Mouse (Mus musculus): Measurements from ENCODE around the gene Timp3.

The Timp3 gene

DNA sequence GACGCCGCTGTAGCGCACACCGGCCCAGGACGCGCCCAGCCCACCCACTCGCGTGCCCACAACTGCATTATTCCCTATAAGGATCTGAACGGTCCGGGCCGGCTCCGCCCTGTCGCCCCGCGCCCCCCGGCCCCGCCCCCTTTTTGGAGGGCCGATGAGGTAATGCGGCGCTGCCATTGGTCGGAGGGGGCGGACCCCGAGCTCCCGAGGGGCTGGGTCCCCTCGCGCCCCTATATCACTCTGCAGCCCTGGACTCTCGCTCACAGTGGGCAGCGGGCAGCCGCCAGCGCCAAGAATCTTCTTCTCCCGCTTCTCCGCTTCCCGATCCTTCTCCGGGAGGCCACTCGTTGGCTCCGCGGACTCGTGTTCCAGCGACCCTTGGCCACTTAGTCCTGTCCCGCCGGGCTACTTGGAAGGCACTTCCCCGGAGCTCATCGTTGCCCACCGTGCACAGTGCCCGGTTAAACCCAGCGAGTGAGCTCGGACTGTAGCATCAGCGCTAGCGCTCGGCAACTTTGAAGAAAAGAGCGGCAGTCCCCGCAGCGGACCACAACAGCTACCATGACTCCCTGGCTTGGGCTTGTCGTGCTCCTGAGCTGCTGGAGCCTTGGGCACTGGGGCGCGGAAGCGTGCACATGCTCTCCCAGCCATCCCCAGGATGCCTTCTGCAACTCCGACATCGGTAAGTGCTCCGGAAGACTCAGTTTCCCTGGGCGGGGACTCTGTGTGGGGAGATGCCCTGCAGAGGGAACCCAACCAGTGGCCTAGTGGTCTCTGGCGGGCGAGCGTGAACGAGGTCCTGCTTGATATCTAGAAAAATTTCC lies at the start of gene Timp3:
Gene Timp3, plus strand, starts transcription at position 80 of the 824 bp plus-strand sequence.
- peak; percentile 43 to 59 for DNase-seq (ENCODE audit: low spot score in 2 of 2)

DNA sequence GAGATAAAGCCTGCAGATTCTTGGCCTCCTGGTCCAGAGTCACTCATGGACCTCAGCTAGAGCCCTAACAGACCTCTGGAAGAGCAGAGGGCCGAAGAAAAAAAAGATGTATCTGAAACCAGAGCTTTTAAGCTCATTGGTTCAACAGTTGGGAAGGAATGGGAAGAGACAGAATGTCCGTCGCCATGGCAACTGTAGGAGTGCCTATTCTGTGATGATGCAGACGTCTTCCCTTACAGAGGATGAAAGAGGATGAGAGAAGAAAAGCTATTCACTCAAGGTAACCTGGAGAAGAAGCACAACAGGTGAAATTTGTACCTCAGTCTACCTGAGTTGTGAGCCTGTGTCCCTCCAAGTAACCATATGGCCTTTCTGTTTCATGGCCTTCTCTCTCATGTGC lies 44.0 kb upstream of the Timp3 start:
- no peak for DNase-seq (ENCODE audit: low spot score in 2 of 2)

DNA sequence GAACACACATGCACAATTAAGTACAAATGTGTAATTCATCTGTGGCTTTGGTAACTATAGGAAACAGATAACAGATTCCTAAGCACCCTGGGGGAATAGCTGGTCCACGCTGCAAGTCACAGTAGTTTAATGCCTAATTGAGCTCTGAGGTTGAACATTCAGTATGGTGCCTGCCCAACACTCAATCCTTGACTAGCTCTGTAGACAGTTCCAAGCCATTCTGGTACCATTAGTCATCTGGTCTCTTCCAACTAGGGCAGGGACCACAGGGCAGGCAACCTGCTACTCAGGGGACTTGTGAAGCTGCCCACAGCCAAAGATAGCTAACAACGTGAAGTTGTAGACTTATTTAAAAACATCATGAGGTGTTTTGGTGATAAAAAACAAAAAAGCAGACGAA lies 43.1 kb upstream of the Timp3 start:
- no peak for DNase-seq (ENCODE audit: low spot score in 2 of 2)

DNA sequence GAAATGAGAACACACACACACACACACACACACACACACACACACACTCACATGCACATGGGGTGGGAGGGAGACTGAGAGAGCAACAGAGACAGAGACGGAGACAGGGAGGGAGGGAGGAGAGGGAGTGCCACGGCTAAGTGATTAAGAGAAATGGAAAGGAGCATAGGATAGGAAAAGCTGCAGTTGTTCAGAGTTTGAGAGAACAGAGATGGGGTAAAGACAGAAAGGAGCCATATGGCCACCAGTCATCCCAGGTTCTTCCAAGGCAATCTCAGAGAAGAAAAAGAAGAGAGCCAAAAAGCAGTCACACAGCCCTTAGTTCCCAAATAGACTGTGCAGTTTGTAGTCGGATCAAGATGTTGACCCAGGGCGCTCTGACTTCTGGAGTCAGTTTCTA lies 42.1 kb upstream of the Timp3 start:
- DNase-seq (ENCODE audit: low spot score in 2 of 2) = no peak

DNA sequence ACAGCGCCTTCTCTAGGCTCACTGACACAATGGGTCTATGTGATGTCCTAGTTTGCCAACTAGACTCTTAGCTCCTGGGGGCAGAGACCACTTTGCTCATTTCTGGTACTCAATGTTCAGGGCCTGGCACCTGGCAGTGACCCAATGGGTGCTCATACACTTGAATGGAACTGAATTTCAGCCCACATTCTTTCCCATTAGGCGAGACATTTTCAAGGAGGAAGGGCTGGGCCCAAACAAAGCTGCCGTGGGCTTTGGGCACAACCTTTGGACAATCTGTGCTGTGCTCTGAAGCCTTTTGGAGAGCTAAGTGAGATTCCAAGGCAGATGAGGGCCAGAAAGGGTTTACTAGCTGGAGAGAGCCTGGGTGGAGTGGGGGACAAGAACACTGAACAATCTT lies 41.2 kb upstream of the Timp3 start:
- no peak for DNase-seq (ENCODE audit: low spot score in 2 of 2)

DNA sequence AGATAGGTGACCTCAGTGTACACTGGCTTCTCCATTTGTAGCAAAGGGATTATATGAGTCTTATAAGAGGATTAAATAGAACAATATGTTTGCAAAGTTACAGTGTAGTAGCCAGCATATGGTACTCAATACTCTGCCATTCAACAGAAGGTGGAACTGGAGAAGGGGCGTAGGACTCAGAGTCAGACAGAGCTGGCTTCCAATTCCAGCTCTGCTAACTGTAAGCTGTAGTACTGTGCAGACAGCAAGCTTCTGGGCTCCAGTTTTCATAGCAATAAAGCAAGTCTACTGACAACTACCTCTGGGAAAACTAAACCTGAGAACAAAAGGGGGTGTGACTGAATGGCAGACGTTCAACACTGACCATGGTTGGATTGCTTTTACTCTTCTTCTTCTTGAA lies 38.4 kb upstream of the Timp3 start:
- no peak for DNase-seq (ENCODE audit: low spot score in 2 of 2)

DNA sequence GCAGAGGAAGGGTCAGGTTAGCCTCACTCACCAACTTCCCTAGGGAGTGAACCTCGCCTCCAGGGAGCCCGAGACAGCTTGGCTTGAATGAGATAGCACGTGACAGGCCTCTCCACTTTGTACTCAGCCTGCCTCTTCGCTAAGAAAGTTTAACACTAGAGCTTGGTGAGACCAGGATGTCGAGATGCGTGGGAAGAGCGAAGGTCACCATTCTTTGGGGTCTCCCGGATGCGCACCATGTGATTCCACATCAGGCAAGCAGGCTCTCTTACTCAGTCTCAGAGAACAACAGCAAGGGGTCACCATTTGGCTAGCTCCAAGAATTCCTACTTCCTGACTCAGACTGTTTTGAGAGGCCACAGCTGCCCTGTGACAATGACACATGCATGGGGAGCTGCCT lies 35.6 kb upstream of the Timp3 start:
- DNase-seq (ENCODE audit: low spot score in 2 of 2) = no peak

DNA sequence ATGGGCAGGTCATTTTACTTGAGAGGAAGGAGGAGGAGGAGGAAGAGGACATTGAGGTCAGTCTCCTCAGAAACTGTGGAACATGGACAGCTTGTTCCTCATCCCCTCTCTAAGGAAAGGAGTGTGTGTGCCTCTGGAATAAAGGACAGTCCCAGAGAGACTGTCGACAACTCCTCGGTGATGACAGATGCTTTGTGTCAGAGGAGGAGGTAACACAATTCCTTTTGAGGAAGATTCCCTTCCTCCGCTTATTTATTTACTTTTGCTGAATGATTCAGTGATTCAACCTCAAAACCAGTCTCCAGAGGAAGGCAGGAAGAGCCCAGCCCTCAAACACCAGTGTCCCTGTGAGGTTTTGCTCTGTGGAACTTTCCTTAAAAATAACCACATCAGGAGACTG lies 29.9 kb upstream of the Timp3 start:
- no peak for DNase-seq (ENCODE audit: low spot score in 2 of 2)

DNA sequence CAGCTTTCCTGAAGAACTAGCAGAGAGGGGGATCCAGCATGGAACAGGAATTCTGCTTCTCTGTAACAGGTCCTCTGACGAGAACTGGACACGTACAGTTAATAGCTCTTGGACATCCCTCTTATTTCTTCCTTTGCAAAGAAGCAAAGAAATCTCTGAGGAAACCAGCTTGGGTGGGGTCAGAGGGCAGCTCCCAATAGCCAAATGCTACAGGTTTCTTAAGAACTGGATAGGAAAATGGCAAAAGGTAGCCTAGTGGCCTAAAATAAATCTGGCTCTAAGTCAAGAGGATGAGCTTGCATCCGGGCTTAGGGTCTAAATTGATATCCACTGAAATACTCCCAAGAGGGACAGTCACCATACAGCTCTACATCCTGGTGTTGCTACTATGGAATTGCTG lies 27.3 kb upstream of the Timp3 start:
- no peak for DNase-seq (ENCODE audit: low spot score in 2 of 2)

DNA sequence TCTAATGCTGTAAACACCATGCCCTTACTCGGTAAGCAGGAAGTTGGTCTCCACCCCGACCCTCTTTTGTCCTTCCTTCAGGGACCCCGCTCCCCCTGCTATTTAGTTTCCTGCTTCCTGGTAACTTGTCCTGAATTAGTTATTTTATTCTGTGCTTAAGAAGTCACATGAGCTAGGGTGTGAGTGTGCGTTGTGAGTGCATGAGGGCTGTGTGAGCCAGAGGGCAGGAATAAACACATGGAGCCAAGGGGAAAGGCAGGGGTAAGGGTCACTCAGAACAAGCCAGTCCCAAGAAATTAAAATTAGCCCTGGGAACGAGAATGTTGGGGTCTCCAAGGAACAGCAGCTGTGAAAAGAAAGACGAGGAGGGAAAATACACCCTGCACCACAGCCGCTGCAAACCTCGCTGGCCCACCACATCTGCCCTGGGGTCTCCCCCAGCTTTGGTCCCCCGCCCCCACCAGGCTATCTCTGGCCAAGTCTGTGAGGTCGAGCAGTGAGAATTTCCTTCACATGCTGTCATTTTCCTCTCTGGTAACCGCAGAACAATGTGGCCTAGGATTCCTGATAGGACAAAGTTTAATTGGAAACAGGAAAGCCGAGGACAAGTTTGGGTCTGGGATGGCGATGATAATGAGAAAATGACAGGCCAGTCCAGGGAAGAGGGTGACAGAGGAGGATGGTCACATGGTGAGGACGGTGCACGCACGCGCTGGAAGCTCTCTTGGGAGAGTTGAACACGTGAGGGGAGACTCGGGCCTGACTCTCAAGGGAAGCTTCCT lies 26.6 kb upstream of the Timp3 start:
- DNase-seq (ENCODE audit: low spot score in 2 of 2) = no peak

DNA sequence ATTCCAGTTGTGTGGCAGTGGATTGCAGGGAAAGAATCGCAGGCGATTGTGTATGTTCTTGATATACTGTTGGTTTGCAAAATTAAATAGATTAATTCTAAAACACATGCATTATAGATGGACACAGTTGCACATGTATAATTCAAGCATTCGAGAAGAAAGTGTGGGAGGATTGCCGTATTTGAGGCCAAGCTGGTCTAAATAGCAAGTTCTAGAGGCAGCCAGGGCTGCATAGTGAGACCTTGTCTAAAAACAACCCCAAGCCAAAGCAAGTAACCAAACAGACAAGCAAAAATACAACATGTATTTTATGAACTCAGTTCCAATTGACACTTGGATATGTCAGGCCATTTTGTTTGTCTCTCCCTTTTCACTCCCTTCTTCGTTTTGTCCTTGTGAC lies 24.6 kb upstream of the Timp3 start:
- DNase-seq (ENCODE audit: low spot score in 2 of 2) = no peak

DNA sequence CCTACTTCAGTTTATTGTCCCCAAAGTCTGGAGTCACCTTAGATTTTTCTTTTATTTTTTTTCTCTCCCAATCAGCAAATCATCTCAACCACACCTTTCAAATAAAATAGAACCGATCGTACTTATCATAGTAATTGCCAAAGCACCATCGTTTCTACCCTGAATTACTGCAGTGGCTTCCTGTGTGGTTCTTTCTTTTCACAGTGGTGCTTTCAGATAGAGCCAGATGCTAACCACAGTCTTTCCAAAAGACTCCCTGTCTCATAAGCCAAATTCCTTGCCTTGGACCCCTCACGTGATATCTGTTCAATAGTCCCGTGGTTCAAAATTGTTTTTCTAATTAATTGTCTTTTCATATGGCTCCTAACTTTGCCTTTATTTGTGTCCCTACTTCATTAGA lies 22.8 kb upstream of the Timp3 start:
- no peak for DNase-seq (ENCODE audit: low spot score in 2 of 2)

DNA sequence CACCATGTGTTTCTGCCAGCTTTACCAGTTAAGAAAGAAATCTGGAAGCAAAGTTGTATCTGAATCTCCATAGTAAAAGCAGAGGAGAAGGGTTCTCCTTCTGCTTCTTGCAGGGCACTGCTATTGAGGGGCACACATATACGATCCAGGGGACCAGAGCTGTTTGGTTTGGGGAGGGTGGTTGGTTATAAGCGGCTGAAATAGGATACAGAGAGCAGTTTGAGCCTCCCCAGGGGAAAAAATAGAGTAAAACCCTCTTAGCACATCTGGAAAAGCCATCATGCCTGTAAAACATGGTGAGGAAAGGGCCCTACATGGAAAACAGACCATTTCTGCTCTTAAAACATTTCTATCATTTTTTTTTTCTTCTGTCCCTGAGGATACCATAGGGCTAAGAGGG lies 21.7 kb upstream of the Timp3 start:
- DNase-seq (ENCODE audit: low spot score in 2 of 2) = no peak

DNA sequence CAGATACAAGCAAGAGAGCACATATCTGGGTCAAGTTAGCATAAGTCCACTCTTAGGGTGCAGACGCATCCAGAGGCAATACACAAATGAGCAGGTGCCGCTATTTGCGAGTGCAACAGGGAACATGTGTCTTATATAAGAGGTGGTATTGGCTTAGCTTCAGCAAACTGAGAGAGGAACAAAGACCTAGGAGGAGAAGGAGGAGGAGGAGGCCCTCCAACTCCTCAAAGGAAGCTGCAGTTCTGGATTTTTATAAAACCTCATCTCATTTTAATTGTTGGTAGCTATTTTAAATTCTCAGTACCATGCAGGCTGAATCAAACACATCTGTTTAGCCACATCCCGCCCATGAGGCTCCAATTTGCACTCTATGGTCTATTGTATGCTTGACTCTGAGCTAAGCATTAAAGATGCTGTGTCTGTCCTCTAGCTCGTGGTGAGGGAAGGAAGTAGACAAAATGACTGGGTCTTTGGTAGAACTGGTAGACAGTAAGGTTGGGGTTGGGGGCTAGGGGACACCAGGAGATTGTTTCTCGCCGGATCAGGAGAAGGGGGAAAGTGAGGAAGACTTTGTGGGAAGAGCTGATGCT lies 20.5 kb upstream of the Timp3 start:
- DNase-seq (ENCODE audit: low spot score in 2 of 2) = no peak

DNA sequence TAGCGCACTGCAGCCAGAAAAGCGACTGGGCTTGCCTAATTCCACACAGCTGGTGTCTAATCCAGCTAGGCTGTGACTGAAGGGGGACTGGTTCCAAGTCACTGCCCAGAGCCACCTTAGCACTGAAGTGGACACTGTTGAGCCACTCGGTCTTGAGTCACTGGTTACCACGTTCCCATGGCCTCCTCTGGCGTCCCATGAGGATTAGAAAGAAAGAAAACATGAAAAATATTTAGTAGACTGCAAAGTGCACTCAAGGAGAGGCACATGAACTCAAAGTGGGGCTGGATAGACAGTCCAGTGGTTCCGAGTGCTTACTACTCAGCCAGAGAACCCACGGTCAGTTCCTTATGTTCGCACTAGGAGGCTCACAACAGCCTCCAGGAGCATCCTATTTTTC lies 18.9 kb upstream of the Timp3 start:
- no peak for DNase-seq (ENCODE audit: low spot score in 2 of 2)

DNA sequence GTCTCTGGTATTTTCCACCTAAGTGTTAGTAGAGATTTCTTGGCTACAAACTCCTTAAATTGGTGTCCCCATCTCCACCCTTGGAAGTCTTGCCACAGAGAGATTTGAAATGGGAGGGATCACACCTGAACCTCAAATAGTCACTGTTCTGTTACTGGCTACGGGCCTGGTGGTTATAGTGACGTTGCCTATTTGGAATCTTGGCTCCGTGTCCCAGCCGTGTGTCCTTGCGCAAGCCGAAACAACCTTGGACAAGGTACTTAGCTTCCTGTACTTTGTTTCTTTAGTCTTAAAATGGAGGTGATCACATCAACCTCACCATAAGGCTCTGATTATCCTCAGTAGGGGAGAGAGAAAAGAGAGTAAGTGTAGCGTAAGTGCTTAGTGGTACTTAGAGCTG lies 13.7 kb upstream of the Timp3 start:
- DNase-seq (ENCODE audit: low spot score in 2 of 2) = no peak

DNA sequence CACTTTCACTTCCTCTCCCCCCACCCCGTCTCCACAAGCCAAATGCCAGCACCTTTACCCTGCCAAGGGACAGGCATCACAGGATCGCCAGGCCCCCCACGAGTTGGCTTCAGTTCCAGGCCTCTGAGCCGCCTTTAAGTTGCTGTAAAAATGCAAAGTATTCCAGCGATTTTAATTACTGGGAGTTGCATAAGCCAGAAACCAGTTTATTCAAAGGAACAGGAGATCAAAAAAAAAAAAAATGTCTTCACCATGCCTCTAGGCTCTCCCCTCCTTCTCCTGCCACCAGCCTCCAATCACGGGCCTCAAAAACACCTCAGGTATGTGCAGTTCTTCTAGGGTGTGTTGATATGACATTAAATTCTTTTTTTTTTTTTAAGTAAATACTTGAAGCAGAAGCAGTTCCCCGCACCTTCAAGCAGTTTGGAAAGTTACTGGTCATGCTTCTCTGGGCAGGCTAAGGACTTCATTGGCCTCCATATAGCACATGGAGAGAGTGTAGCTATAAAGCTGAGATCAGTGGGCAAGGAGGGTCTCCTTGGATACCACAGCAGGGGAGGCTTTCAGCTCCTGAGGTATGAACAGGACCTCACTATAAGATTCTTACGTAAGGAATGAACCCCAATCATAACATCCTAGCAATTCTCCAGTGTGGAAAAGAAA lies 9.9 kb upstream of the Timp3 start:
- no peak for DNase-seq (ENCODE audit: low spot score in 2 of 2)

DNA sequence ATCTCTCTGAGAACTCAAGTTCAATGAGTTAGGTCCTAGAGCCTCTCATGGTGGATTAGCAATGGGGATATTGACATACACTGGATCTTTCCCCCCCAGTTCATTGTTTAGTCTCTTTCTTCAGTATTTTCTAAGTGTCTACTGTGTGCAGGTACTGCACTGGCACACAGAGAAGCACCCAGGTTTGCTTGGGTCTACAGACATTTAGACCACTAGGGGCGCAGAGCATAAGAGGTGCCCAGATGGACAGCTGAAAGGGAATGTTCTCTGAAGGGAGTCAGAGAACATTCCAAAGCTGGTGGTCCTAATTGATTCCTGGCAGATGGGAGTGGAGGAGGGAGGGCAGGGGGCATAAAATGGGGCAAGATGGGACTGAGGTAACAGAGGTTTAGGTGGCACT lies 6.3 kb upstream of the Timp3 start:
- no peak for DNase-seq (ENCODE audit: low spot score in 2 of 2)

DNA sequence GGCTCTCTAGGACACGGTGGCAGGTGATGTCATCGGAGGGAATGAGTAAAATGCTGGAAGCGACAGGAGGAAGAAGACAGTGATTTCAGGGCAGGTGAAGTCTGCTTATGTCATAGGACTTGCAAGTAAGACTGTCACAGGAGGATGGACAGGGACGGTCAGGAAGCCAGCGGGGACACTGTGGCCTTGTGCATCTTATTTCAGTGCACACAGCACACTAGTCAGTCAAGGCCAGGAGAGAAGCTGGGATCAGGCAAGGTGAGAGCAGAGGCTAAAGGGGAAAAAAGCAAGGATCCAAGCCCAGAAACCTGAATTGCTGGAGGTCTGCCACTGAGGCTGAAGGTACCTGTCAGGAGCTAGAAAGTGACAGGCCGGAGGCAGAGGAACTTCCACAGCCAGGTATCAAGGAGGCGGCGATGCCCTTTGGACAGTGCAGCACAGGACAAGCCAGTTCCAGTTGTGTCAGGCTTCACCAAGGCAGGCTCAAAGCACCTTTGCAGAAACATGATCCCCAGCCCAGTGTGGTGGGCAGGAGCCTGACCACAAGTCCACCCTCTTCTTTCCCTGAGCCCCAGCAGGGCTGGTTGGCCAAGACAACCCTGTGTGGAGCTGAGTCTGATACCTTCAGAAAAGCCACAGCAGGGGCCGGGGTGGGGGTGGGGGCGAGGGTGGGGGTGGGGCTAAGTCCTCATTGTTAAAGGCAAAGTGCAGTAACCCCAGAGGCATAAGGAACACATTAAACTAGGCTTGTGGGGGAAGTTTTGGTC lies 5.4 kb upstream of the Timp3 start:
- DNase-seq (ENCODE audit: low spot score in 2 of 2) = no peak

DNA sequence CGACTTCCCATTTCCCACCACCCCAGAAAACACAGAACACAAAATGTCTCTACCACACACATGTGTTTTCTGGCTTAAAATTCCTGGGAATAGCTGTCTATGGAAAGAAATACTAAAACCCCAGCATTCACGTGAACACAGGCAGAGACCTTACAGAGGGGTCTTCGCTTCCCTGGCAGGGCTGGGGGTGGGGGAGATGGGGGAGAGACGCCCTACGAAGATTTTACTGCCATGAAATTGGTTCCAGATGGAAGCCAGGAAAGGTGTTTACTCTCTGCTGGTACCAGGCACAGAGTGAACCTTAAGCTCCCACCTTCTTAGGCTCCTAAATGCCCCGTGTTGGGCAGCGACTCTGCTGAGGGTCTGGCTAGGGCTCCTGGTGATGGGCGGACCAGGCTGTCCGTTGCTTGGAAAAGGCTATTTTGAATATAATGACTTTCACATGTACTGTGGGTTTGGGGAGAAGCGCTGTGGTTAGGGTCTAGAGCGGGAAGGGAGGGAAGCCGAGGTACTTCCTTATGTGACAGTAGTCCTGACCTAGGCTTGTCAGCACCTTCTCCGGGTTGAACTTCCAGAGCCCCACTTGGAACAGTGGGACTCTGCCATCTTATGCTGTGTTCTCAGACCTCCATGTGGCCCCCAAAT lies 4.6 kb upstream of the Timp3 start:
- DNase-seq (ENCODE audit: low spot score in 2 of 2) = no peak

DNA sequence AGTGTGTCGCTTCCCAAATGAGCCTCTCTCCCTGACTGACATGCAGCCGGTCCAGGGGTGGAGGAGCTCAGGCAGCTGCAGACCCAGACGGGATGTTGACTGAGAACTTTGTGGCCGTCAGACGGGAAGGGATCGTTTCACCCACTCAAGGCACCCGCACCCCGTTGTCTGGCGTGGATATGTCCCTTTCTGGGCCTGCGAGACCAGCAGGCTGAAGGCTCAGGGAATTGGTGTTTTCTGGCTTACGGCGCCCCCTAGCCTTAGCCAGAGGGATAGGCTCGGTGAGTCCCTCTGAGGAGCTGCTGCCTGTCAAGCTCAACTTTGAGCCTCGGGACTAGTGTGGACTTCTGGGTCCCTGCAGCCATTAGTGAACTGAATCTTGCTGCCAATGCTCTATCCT lies 4.1 kb upstream of the Timp3 start:
- peak; percentile 46 to 69 for DNase-seq (ENCODE audit: low spot score in 2 of 2)
